Mouse (Mus musculus): Measurements from ENCODE around the gene Drc3.

DNA sequence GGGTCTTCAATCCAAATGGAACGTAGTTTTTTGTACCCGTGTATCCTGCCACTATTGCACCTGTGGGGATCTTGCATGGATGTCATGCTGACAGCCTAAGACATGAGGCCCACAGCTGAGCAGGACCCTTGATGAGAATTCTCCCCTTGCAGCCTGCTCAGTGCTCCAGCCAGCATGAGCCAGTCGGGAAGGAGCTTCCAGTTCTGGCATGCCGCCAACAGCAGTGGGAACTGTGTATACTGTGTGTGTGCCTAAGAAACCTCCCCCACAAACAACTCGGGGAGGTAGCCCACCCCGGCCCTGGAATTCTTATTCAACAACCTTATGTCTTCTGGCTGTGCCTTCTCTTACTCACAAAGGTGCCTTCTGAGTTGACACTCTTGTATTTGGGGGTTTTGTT lies 43.4 kb downstream of the Drc3 start:
- no peak for TF ChIP-seq CTCF (IDR thresholded peaks at IDR 0.05; ENCODE audit: low read depth)
- no peak for TF ChIP-seq EP300 (IDR thresholded peaks at IDR 0.05; ENCODE audit: low read depth)

All from liver, embryonic 14.5 days (tissue).